Mouse (Mus musculus): ENCODE measurements around the gene Lrrc1. TPM values are rescaled to one million over a fixed set of nuclear protein-coding genes. Genes with fewer than 3 reads are reported as not detected.

Lrrc1 gene
- total and polyA plus RNA-seq, 2 experiments from 2014 or later = 4.6 to 38.6 TPM

- Histone ChIP-seq H3K9me3 (ENCODE audit: low read length) (no peaks in the 10 kb centered on the region), H3K36me3 (ENCODE audit: insufficient read depth, low read length) (no peaks in the 10 kb centered on the region), H3K4me2 (ENCODE audit: low read depth, low read length, poor library complexity, severe bottlenecking) (no peak overlapping the region), H3K27ac (ENCODE audit: low read depth, low read length) (no peak overlapping the region), H3K4me3 (ENCODE audit: low read depth, low read length) (no peak overlapping the region), H3K4me1 (ENCODE audit: insufficient read depth, low read length) (0 out of 2 replicates have a peak, but pooled peaks cover 4% of the 10 kb centered on the region), H3K9ac (replicated peaks; ENCODE audit: low read length, poor library complexity, severe bottlenecking) (no peak overlapping the region), H3K27me3 (ENCODE audit: insufficient read depth, low read length) (no peaks in the 10 kb centered on the region)
- 65% methylated on average over 2 of the region's 2 CpGs for WGBS
- ATAC-seq (ENCODE audit: low FRiP score) = no peak
- DNase-seq (ENCODE audit: low spot score) = peak; percentile 62
- no peak for TF ChIP-seq CTCF (IDR thresholded peaks at IDR 0.05)
Observed at GRCm38 (mm10) chr9:77526715-77527114, 18.0 kb downstream of the Lrrc1 start.

DNA sequence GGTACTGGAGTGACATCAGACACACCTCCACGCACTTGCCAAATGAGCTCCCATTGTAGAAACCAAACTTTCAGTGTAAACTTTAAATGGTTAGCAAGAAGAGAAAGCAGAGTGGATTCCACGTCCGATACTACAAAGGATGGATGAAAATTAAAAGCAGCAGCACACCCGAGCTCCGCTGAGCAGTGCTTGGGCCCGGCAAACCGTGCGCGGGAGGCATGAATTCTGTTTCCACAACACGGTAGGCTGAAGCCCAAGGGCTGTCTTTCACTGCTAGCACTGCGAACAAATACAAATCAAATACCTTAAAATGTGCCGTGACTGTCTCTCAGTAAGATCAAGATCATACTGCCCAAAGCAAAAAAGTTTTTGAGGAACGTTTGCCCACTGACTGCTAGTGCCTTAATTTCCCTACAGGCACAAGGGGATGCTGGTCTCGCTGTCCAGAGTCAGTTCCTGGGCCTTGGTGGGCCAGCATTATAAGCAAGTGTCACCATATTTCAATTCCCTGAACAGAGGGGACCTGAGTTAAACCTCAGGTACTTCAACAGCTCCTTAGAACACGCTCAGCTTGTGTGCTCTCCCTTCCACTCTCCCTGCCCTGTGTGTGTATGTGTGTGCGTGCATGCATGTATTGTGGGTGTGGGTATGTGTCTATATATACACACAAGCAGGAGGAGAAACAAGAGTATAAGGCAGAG lies 18.9 kb downstream of the Lrrc1 start:
- Histone ChIP-seq H3K36me3 (ENCODE audit: insufficient read depth, low read length) (no peaks in the 10 kb centered on the region), H3K27me3 (ENCODE audit: insufficient read depth, low read length) (no peaks in the 10 kb centered on the region), H3K4me2 (ENCODE audit: low read depth, low read length, poor library complexity, severe bottlenecking) (no peak overlapping the region), H3K9ac (replicated peaks; ENCODE audit: low read length, poor library complexity, severe bottlenecking) (no peak overlapping the region), H3K9me3 (ENCODE audit: low read length) (no peaks in the 10 kb centered on the region), H3K4me1 (ENCODE audit: insufficient read depth, low read length) (0 out of 2 replicates have a peak, but pooled peaks cover 4% of the 10 kb centered on the region), H3K4me3 (ENCODE audit: low read depth, low read length) (no peak overlapping the region), H3K27ac (ENCODE audit: low read depth, low read length) (no peak overlapping the region)
- ATAC-seq (ENCODE audit: low FRiP score) (no peak), DNase-seq (ENCODE audit: low spot score) (no peak)
- no peak for TF ChIP-seq CTCF (IDR thresholded peaks at IDR 0.05)
- WGBS = 63% methylated on average over 16 of the region's 16 CpGs

DNA sequence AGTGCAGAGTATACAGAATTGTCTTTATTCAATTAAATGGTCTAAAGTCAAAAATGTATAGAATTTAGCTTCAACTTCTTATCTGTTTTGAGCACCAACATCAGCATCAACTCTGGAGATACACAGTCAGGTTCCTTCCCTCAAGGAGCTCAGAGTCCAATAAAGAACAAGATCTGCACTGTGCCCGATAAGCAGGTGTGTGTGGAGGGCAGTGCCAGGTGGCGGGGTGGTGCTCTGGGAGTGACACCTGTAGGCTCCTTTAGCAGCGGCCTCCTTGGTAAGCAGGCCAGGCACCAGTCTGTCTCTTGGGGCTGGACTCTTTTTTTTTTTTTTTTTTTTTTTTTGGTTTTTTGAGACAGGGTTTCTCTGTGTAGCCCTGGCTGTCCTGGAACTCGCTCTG lies 20.9 kb downstream of the Lrrc1 start:
- no peaks in the 10 kb centered on the region for H3K9me3 ChIP-seq (ENCODE audit: low read length)
- H3K36me3 ChIP-seq (ENCODE audit: insufficient read depth, low read length) = no peaks in the 10 kb centered on the region
- DNase-seq (ENCODE audit: low spot score) = no peak
- H3K4me3 ChIP-seq (ENCODE audit: low read depth, low read length) = no peak overlapping the region
- 96% methylated on average over 4 of the region's 4 CpGs for WGBS
- no peak overlapping the region for H3K27ac ChIP-seq (ENCODE audit: low read depth, low read length)
- no peak for TF ChIP-seq CTCF (IDR thresholded peaks at IDR 0.05)
- no peaks in the 10 kb centered on the region for H3K27me3 ChIP-seq (ENCODE audit: insufficient read depth, low read length)
- 0 out of 2 replicates have a peak, but pooled peaks cover 4% of the 10 kb centered on the region for H3K4me1 ChIP-seq (ENCODE audit: insufficient read depth, low read length)
- ATAC-seq (ENCODE audit: low FRiP score) = no peak
- H3K9ac ChIP-seq (replicated peaks; ENCODE audit: low read length, poor library complexity, severe bottlenecking) = no peak overlapping the region
- H3K4me2 ChIP-seq (ENCODE audit: low read depth, low read length, poor library complexity, severe bottlenecking) = no peak overlapping the region

- TF ChIP-seq CTCF (IDR thresholded peaks at IDR 0.05) = no peak
- Histone ChIP-seq H3K27ac (ENCODE audit: low read depth, low read length) (no peak overlapping the region), H3K9me3 (ENCODE audit: low read length) (no peaks in the 10 kb centered on the region), H3K27me3 (ENCODE audit: insufficient read depth, low read length) (no peaks in the 10 kb centered on the region), H3K9ac (replicated peaks; ENCODE audit: low read length, poor library complexity, severe bottlenecking) (no peak overlapping the region), H3K36me3 (ENCODE audit: insufficient read depth, low read length) (no peaks in the 10 kb centered on the region), H3K4me2 (ENCODE audit: low read depth, low read length, poor library complexity, severe bottlenecking) (no peak overlapping the region), H3K4me1 (ENCODE audit: insufficient read depth, low read length) (0 out of 2 replicates have a peak, but pooled peaks cover 4% of the 10 kb centered on the region), H3K4me3 (ENCODE audit: low read depth, low read length) (no peak overlapping the region)
- ATAC-seq (ENCODE audit: low FRiP score) (peak; percentile 41; the same call in 1 of the 2 replicates), DNase-seq (ENCODE audit: low spot score) (no peak)
- 98% methylated on average over 3 of the region's 3 CpGs for WGBS
Observed at GRCm38 (mm10) chr9:77522476-77522875, 22.2 kb downstream of the Lrrc1 start.

DNA sequence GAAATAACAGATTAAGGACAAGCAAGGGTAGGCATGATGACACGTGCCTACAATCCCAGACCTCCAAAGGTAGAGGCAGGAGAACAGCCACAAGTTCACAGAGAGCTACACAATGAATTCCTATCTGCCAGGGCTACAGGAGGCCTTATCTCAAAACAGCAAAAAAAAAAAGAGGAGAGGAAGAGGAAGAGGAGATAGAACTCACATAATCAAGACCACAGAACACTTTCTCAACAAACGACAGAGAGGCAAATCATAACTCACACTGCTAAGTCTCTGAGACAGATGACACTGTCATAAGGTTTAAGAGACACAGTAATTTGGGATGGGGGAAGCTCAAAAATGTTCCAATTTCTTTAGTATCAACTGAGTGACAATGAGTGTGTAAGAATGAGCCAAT lies 25.5 kb downstream of the Lrrc1 start:
- H3K9me3 ChIP-seq (ENCODE audit: low read length) = no peaks in the 10 kb centered on the region
- no peak overlapping the region for H3K27ac ChIP-seq (ENCODE audit: low read depth, low read length)
- no peaks in the 10 kb centered on the region for H3K27me3 ChIP-seq (ENCODE audit: insufficient read depth, low read length)
- no peaks in the 10 kb centered on the region for H3K4me1 ChIP-seq (ENCODE audit: insufficient read depth, low read length)
- no peak for TF ChIP-seq CTCF (IDR thresholded peaks at IDR 0.05)
- ATAC-seq (ENCODE audit: low FRiP score) (no peak), DNase-seq (ENCODE audit: low spot score) (no peak)
- WGBS = 89% methylated on average over 2 of the region's 2 CpGs
- no peak overlapping the region for H3K9ac ChIP-seq (replicated peaks; ENCODE audit: low read length, poor library complexity, severe bottlenecking)
- H3K36me3 ChIP-seq (ENCODE audit: insufficient read depth, low read length) = no peaks in the 10 kb centered on the region
- no peak overlapping the region for H3K4me3 ChIP-seq (ENCODE audit: low read depth, low read length)
- no peak overlapping the region for H3K4me2 ChIP-seq (ENCODE audit: low read depth, low read length, poor library complexity, severe bottlenecking)

DNA sequence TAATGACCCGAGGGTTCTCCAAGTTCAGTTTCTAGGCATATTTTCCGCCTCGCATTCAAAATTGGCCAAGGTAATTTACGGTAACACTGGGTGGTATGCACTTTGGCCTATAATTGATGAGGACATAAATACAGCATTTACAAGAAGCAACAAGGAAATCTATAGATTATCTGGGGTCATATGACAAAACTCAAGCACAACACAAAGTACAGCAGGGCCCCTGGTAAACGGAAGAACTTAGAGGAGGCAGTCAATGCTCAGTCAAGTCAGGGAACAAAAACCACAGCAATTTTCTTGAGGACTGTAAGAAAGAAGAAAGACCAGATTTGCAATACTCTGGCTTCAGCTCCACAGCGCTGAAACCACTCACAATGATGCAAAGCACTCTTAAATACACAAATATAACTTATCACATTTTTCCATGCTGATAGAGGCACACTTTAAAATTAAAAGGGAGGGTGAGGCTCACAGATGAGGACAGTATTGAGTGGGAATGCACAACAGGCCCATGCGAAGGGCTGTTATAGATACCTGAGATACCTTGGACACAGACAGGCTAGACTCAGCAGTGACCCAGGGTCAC lies 27.8 kb downstream of the Lrrc1 start:
- Histone ChIP-seq H3K27me3 (ENCODE audit: insufficient read depth, low read length) (no peaks in the 10 kb centered on the region; the same call in 1 of the 2 replicates), H3K9ac (replicated peaks; ENCODE audit: low read length, poor library complexity, severe bottlenecking) (no peak overlapping the region), H3K4me3 (ENCODE audit: low read depth, low read length) (no peak overlapping the region), H3K27ac (ENCODE audit: low read depth, low read length) (no peak overlapping the region), H3K4me1 (ENCODE audit: insufficient read depth, low read length) (no peaks in the 10 kb centered on the region), H3K36me3 (ENCODE audit: insufficient read depth, low read length) (no peaks in the 10 kb centered on the region), H3K4me2 (ENCODE audit: low read depth, low read length, poor library complexity, severe bottlenecking) (no peak overlapping the region), H3K9me3 (ENCODE audit: low read length) (no peaks in the 10 kb centered on the region)
- no peak for DNase-seq (ENCODE audit: low spot score)
- ATAC-seq (ENCODE audit: low FRiP score) = no peak
- TF ChIP-seq CTCF (IDR thresholded peaks at IDR 0.05) = no peak
- 95% methylated on average over 7 of the region's 7 CpGs for WGBS

Data from midbrain, postnatal 0 days (tissue).